Mouse (Mus musculus) T-helper 1 cell (primary cell): ENCODE results near the gene AC124502.3.
"Not testable (repeated sequence)": the region's sequence is repeated elsewhere in the genome, so short reads cannot be mapped to it uniquely, and the experiment has no call there.

Source experiments
- in situ Hi-C: fragments of 300-600 bp; cut with MboI, MseI; formaldehyde crosslinking; loops from one replicate; pipeline ENCODE4 v1.15.1; 2025; ENCODE audit warnings: high pct_unique_total_duplicates

Gene AC124502.3

GRCm38 (mm10) chr19:5083961-5084833 lies 45.5 kb downstream of the AC124502.3 start:
- in situ Hi-C loops: no loop called here

GRCm38 (mm10) chr19:5084834-5085144 lies 46.1 kb downstream of the AC124502.3 start:
- in situ Hi-C loops: no loop called here

- in situ Hi-C loops: no loop called here
Measured at GRCm38 (mm10) chr19:5085145-5085863, 46.6 kb downstream of the AC124502.3 start, which contains the start of gene Tmem151a. Gene Tmem151a, minus strand, starts transcription at chr19:5085531.

GRCm38 (mm10) chr19:5086533-5086932 lies 47.8 kb downstream of the AC124502.3 start:
- in situ Hi-C loops: not testable (repeated sequence)

- in situ Hi-C loops: no loop called here
Measured at GRCm38 (mm10) chr19:5087884-5088728, 49.4 kb downstream of the AC124502.3 start, which contains the start of gene Yif1a. Gene Yif1a, plus strand, starts transcription at chr19:5088538.

GRCm38 (mm10) chr19:5089324-5089723 lies 50.6 kb downstream of the AC124502.3 start:
- in situ Hi-C loops: no loop called here

- in situ Hi-C loops: no loop called here
Measured at GRCm38 (mm10) chr19:5092083-5092482, 53.4 kb downstream of the AC124502.3 start.

GRCm38 (mm10) chr19:5093481-5094242 lies 55.0 kb downstream of the AC124502.3 start:
- in situ Hi-C loops: no loop called here

- in situ Hi-C loops: no loop called here
Measured at GRCm38 (mm10) chr19:5094243-5094632, 55.5 kb downstream of the AC124502.3 start.

GRCm38 (mm10) chr19:5094746-5095417 lies 56.2 kb downstream of the AC124502.3 start:
- in situ Hi-C loops: no loop called here

- in situ Hi-C loops: no loop called here
Measured at GRCm38 (mm10) chr19:5095887-5096474, 57.3 kb downstream of the AC124502.3 start.

- in situ Hi-C loops: no loop called here
Measured at GRCm38 (mm10) chr19:5097521-5098362, 59.1 kb downstream of the AC124502.3 start.

- in situ Hi-C loops: no loop called here
Measured at GRCm38 (mm10) chr19:5098363-5099143, 59.9 kb downstream of the AC124502.3 start, which contains the start of gene Cnih2. Gene Cnih2, minus strand, starts transcription at chr19:5098521.
